Mouse (Mus musculus) hindbrain, embryonic 10.5 days (tissue): ENCODE measurements at regions not wholly inside any gene's neighbourhood (a gene's known extent, or its start where the extent isn't known, plus 50 kb on each side); places are given as distances from the start of the nearest gene placed in this dataset.
A peak's percentile ranks its signal among the peaks of the same experiment; 100 is the strongest.

ENCODE experiments used
- DNase-seq: peaks from one replicate; pipeline ENCODE4 v3.0.0-alpha.2; 2017; ENCODE audit warnings: low spot score
- H3K27ac ChIP-seq: fragments of 300-500 bp; sonication (generic); 2 replicates; pipeline ENCODE4 v1.5.1; 2016; ENCODE audit warnings: mild to moderate bottlenecking, moderate library complexity
- H3K27me3 ChIP-seq: fragments of 300-500 bp; sonication (generic); 2 replicates; pipeline ENCODE4 v1.6.1; 2016; ENCODE audit warnings: mild to moderate bottlenecking; ENCODE audit not compliant: poor library complexity, insufficient read depth, severe bottlenecking
- H3K36me3 ChIP-seq: fragments of 300-500 bp; sonication (generic); 2 replicates; pipeline ENCODE4 v1.6.1; 2016; ENCODE audit warnings: mild to moderate bottlenecking, moderate library complexity
- H3K4me1 ChIP-seq: fragments of 300-500 bp; sonication (generic); replicated peaks from 2 replicates; pipeline ENCODE4 v1.6.1; 2016; ENCODE audit warnings: mild to moderate bottlenecking
- H3K4me3 ChIP-seq: fragments of 300-500 bp; sonication (generic); 2 replicates; pipeline ENCODE4 v1.5.1; 2016; ENCODE audit warnings: mild to moderate bottlenecking, moderate library complexity
- H3K9me3 ChIP-seq: fragments of 300-500 bp; sonication (generic); 2 replicates; pipeline ENCODE4 v1.6.1; 2016; ENCODE audit warnings: mild to moderate bottlenecking, moderate library complexity
- WGBS: fragments of 180-500 bp; shearing (Covaris S2); methylation state at CpG from one replicate; pipeline ENCODE4 v1.1.7; 2016; 5-methylcytosine and 5-hydroxymethylcytosine counted together

DNA sequence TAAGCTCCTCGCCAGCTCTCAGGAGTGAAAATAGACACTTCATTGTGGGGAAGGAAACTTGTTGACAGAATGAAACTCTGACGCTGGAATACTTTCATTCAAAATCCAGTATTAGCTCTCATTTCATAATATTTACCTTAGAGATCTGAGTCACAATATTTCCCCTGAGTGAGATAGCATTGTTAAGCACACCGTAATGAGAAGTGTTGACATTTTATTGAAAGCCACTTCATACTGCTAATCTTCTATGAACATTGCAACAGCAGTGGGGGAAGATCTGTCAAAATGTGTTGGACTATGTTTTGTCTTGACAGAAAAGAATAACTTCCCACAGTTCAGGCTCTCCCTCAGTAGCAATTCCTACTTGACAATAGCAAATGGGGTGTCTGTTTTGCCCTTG is 900.3 kb downstream of the Tmem182 start:
- Histone ChIP-seq H3K36me3 (no peaks in the 10 kb centered on the region), H3K9me3 (no peaks in the 10 kb centered on the region), H3K4me1 (no peaks in the 10 kb centered on the region), H3K27me3 (no peaks in the 10 kb centered on the region), H3K27ac (no peak overlapping the region), H3K4me3 (no peak overlapping the region)
- no peak for DNase-seq
- 78% methylated on average over 3 of the region's 3 CpGs for whole genome bisulfite sequencing

DNA sequence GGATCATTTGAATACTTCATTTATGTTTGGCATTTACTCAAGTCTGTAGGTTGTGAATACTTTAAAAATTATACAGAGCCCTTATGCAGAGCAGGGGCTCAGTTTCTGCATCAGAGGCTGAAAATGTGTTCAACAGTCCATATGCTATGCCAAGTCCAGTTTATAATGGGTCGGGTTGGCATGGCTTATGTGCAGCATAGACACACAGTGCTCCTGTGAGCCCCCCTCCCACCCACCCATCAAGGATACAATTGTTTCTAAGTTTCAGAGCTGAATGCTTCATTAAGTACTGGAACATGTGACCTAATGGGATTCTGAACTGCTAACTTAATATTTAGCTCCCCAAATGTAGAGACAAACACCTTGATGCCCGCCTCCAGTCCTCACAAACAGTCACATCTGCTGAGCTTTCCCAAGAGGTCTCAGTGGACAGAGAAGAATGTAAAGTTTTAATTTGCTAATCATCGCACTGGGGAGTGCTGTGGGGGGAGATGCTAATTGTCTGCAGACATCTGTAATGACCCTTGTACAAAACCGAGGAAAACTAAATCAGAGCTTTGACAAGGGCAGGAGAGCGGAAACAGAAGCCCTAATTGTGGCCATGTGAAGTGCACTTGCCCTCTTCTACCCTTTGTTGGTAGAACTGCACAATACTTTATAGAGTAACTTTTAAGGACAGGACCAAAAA is 937.4 kb downstream of the Tmem182 start:
- Histone ChIP-seq H3K27ac (peak overlapping the region; percentile 50), H3K9me3 (no peaks in the 10 kb centered on the region), H3K36me3 (no peaks in the 10 kb centered on the region), H3K4me3 (no peak overlapping the region), H3K27me3 (no peaks in the 10 kb centered on the region), H3K4me1 (peaks cover 22% of the 10 kb centered on the region)
- 34% methylated on average over 5 of the region's 5 CpGs for WGBS
- DNase-seq: peak; percentile 18

DNA sequence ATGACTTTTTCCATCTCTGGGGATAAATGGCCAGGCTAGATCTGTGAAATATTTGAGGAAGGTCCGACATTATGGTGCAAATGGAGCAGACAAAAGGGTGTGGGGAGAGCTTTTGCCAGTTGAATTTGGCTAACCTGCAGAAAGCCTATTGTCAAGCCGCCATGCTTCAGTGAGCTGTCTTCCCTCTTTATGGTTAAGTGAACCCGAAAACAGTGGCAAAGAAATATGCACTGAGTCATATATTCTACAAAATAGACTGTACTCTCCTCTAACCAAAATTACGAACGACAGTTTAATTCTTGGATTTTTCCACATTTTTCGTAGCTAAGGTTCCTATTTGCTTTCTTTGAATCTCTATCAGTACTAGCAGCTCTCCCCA is 937.9 kb downstream of the Tmem182 start:
- Histone ChIP-seq H3K9me3 (no peaks in the 10 kb centered on the region), H3K4me1 (peaks cover 22% of the 10 kb centered on the region), H3K36me3 (no peaks in the 10 kb centered on the region), H3K27me3 (no peaks in the 10 kb centered on the region), H3K4me3 (peak overlapping the region; percentile 6; the same call in 1 of the 2 replicates), H3K27ac (peak overlapping the region; percentile 50)
- WGBS: 46% methylated on average over 6 of the region's 6 CpGs
- DNase-seq: no peak

DNA sequence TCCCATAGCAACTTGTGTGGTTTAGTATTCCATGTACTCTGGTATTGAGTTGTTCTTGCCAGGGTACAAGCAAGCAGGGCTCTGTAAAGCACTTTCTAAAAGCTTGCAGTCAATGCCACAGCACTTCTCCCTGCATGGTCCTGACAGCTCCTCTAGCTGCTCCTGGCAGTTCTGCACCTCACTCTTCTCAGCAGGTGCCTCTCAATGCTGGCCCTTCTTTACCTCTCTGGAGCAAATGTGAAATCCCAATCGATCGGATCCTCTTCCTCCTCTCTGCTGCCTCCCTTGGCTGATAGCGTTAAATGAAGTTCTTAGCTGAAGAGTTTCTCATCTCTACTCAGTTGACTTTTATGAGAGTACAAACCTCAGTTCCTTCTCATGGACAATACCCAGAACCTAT is 939.1 kb downstream of the Tmem182 start:
- H3K4me1 ChIP-seq: peaks cover 22% of the 10 kb centered on the region
- H3K27ac ChIP-seq: peak overlapping the region; percentile 14; the same call in 1 of the 2 replicates
- H3K4me3 ChIP-seq: no peak overlapping the region
- H3K27me3 ChIP-seq: no peaks in the 10 kb centered on the region
- no peak for DNase-seq
- WGBS: 49% methylated on average over 3 of the region's 3 CpGs
- no peaks in the 10 kb centered on the region for H3K36me3 ChIP-seq
- no peaks in the 10 kb centered on the region for H3K9me3 ChIP-seq

DNA sequence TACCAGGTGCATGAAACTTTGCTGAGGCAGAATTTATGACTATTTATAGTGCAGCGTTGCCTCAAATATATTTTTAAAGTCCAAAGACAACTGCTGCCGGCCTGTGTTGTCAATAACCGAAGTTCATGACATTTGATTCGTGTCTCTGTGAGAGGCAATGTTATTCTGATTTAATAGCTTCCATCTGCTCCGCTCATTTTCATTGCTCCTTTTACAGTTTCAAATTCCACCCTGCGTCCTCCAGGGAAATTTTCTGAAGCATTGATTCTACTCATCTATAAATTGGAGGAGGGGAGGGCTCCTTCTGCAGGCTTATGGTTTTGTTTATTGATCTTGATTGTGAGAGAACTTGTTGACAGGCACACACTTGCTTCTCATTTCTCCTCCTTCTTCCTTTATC is 936.2 kb upstream of the Pou3f3 start:
- WGBS: 68% methylated on average over 6 of the region's 6 CpGs
- no peak for DNase-seq

More for the DNA sequence above, 936.2 kb upstream of the Pou3f3 start:
- no peak overlapping the region for H3K27ac ChIP-seq
- H3K4me1 ChIP-seq: no peaks in the 10 kb centered on the region
- H3K36me3 ChIP-seq: no peaks in the 10 kb centered on the region
- no peaks in the 10 kb centered on the region for H3K27me3 ChIP-seq
- no peak overlapping the region for H3K4me3 ChIP-seq
- H3K9me3 ChIP-seq: no peaks in the 10 kb centered on the region
